Mouse (Mus musculus) frontal cortex, postnatal 36 days (tissue): ENCODE measurements around the gene Gtf2f1.
"Not testable (repeated sequence)": the region's sequence is repeated elsewhere in the genome, so short reads cannot be mapped to it uniquely, and the experiment has no call there.

Source experiments
- DNase-seq, 2 experiments: peaks; one replicate each; pipeline ENCODE4 v3.0.0; 2022; ENCODE audit warnings: low spot score in 2 of 2

The Gtf2f1 gene

GRCm38 (mm10) chr17:57011236-57012141, at the start of gene Gtf2f1, which contains the start of gene Gm17949:
Gtf2f1 (minus strand) TSS chr17:57011288.
Gm17949 (plus strand) TSS chr17:57011469.
- DNase-seq = peak; percentile 92 to 97

DNA sequence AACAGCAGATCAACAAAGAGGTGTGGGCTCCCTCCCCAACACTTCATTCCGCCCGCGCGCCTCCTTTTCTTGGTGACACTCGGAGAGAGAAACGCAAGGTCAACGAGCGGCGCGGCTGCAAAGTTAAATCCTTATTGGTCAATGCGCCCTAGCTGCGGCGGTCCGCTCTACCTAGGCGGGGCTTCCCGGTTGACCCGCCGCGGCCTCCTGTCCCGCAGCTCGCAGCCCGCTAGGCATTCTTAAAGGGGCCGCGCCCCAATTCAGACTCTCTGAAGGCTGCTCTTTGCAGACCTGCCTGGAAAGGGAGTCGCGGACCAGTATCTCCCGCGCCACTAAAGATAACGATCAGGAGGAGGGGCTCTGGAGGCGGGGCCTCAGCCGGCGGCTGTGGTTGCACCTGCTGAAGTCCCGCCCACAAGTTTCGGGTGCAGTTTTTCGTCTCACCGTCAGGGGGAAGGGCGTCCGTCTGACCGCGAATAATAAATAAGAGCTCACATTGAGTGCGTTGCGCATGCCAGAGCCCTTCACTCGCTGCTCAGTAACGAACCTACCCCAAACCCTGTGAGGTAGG, 49.2 kb upstream of the Gtf2f1 start:
- DNase-seq = peak; percentile 97

DNA sequence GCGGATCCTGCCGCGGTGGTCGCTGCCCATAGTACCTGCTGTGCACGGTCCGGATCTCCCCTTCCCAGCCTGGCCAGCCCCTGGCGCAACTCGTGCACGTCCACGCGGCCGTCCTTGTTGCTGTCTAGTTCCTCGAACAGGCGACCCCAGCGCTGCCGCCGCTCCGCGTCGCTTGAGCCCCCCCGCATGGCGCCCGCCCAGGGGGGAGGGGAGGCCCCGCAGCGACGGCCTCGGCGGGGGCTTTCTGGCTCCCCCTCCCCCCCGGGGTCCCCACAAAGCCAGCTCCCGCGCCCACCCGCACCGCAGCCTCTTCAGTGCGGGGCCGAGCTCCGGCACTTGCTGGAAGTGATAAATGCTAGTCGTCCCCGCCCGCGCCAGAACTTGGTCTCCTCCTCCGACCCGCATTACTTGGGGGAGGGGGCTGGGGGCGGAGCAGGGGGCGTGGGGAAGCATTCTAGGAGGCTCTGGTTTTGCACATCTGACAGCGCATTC, 48.4 kb upstream of the Gtf2f1 start, which contains the start of gene Slc25a23:
Slc25a23 (minus strand) TSS at position 378 of the 492 bp plus-strand sequence.
- peak; percentile 68 for DNase-seq

- peak in 1 of 2 experiments; percentile 25 for DNase-seq
These were observed 47.9 kb upstream of the Gtf2f1 start, which contains the start of gene Crb3 for GRCm38 (mm10) chr17:57058891-57059485. Crb3 (plus strand) TSS chr17:57059105.

GRCm38 (mm10) chr17:57056246-57056645, 45.2 kb upstream of the Gtf2f1 start:
- DNase-seq = no peak

DNA sequence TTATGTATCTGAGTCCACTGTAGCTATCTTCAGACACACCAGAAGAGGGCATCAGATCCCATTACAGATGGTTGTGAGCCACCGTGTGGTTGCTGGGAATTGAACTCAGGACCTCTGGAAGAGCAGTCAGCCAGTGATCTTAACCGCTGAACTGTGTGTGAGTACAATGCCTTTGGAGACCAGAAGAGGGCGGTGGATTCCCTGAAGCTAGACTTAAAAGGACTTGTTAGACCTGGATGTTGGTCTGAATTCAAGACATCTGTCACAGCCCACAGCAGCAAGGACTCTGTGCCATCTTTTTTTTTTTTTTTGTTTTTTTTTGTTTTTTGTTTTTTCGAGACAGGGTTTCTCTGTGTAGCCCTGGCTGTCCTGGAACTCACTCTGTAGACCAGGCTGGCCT, 40.6 kb upstream of the Gtf2f1 start:
- DNase-seq = not testable (repeated sequence)

DNA sequence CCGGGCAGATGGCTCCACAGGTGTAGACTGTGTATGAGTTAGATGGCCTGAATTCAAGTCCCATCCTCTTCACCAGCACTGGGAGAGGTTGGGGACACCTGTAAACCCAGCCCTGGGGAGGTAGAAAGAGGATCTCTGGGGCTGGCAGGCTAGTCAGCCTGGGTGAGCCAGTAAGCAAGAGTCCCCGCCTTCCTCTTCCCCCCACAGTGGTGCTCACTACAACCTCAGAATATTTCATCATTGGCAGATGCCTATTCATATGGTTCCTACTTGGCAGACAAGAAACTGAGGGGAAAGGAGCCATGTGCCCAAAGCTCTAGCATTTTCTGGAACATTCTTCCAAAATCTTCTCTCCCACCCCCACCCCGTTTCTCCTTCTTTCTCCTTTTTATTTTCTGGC, 37.7 kb upstream of the Gtf2f1 start:
- DNase-seq = no peak

DNA sequence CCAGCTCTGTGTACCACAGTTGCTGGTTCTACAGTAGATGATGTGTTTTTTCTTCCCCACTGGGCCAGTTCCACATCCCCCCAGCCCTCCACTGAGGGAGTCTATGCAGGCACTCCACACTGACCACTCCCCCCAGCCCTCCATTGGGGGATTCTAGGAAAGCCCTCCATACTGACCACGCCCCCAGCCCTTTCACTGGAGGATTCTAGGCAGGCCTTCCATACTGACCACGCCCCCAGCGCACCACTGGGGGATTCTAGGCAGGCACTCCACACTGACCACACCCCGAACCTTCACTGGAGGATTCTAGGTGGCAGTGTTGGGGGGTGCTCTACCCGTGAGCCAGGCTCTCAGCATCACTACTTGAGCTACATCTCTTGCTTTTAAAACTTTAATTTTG, 36.3 kb upstream of the Gtf2f1 start:
- no peak for DNase-seq

DNA sequence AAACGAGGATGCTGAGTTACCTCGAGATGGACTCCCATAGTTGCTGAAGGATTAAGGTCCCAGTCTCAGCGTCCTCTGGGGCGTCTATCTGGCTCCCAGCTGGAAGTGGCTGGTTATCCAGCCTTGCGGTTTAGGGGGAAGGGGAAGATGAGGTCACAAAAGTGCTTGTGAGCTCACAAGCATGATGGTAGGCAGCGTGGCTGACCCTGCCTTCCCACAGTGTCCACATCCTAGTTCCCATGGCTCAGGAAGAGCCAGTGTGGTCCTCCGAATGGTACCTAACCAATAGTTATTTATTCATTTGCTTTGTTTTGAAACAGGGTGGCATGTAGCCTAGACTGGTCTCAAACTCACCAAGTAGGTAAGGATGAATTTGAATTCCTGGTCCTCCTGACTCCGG, 30.5 kb upstream of the Gtf2f1 start, which contains the start of gene Slc25a41:
Slc25a41 (minus strand) TSS at position 101 of the 400 bp plus-strand sequence.
- no peak for DNase-seq

DNA sequence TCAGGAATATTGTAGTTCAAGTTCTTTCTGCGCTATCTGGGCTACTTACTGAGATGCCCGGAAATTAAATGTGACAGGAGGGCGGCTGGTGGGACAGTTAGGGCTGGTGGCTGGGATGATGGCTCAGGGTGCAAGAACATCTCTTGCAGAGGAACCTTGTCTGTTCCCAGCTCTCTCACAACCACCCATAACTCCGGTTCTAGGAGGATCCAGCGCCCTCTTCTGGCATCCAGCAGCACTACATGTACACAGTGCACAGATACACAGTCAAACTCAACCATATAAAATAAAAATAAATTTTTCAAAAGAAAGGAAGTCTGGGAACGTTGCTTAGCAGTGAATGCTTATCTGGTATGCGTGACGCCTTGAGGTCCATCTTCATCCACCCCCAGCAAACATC, 27.9 kb upstream of the Gtf2f1 start:
- DNase-seq = no peak

DNA sequence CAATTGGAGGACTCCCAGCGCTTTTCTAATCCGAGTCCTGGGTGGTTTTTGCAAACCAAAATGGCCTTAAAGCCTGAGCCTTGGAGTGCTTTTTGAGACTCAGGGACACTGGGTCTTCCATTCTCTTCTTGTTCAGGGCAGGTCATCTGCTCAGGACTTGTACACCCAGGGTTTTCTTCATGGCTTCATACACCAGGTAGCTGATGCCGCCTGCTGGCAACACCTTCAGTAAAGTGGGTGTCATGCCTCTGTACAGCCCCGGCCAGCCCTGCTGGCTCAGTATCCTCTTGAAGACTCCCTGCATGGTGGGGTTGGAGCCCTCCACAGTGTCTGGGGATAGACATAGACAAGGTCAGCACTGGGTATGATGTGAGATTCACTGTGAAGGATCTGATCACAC, 21.8 kb upstream of the Gtf2f1 start:
- DNase-seq = no peak

DNA sequence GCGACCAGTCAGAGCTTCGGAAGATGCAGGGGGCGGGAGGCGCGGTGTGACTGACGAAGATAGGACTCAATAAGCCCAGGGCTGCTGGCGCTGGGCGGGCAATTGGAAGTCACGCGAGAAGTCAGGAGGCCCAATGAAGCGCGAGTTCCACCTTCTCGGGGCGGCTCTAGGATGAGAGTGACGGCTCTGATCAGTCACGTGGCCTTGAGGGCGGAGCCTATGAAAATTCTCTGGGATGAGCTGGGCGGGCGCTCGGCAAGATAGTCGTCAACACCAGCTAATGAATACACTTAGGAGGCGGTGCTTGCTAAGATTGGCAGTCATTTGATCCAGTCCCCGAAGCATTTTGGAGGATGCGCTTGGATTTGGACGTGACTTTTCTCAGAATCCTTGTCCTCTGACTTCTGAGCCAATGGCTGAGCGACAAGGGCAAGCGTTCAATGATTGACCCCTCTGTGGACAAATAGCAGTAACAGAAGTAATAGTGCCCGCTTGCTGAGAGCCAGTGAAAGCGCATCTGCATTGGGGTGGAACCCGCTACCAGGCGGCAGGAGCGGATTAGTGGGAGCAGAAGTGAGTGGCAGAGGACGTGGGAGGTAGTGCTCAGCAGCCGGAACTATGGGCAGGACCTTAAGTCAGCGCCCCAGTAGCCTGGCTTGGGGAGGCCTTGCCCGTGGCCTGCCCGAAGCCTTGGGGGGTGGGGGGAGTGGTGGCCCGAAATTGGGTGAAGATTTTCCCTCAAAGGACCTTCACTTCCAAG, 20.8 kb upstream of the Gtf2f1 start:
- DNase-seq = peak; percentile 99 to 100

GRCm38 (mm10) chr17:57030931-57031660, 20.0 kb upstream of the Gtf2f1 start, which contains the start of gene Khsrp:
Khsrp (minus strand) TSS chr17:57031522.
- peak in 1 of 2 experiments; percentile 28 for DNase-seq

GRCm38 (mm10) chr17:57029691-57030090, 18.6 kb upstream of the Gtf2f1 start:
- DNase-seq = no peak

GRCm38 (mm10) chr17:57027471-57027870, 16.4 kb upstream of the Gtf2f1 start:
- no peak for DNase-seq

GRCm38 (mm10) chr17:57020960-57021359, 9.9 kb upstream of the Gtf2f1 start:
- DNase-seq = no peak

DNA sequence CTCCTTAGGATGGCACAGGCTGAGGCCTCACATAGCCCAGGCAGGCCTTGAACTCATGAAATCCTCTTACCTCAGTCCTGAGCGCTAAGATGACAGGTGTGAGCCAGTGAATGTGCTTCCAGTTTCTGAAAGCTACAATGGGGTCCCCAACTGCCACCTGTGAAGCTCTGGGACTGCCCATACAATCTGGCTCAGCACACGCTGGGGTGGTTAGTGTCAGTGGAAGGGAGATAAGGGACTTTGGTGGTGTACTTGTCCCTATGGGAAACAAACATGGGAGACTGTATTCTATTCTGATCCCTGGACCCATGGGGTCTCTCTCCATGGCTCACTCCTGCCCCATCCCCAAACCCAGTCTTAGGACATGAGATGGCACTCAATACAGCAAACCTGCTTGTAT, 8.6 kb upstream of the Gtf2f1 start:
- no peak for DNase-seq

DNA sequence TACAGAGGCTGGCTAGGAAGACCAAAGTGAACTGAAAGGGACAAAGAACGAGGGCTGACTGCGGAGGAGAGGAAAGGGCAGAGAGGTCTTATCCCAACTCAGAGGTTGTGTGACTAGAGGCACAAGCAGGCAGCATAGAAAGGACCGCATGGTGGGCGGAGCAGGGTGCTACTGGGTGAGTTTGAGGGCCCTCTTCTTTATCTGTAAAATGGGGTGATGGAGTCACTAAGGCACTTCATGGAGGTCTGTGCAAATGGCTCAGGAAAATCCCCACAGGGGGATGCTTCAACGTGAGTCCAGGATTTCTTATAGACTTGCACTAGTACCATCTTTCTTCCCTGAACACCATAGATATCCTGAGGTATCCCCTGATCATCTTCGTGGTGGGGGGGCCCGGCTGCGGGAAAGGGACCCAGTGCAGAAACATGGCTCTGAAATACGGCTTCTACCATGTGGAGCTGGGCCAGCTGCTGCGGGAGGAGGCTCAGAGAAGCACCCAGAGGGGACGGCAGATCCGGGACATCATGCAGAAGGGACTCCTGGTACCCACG, 1.2 kb upstream of the Gtf2f1 start:
- DNase-seq = no peak

DNA sequence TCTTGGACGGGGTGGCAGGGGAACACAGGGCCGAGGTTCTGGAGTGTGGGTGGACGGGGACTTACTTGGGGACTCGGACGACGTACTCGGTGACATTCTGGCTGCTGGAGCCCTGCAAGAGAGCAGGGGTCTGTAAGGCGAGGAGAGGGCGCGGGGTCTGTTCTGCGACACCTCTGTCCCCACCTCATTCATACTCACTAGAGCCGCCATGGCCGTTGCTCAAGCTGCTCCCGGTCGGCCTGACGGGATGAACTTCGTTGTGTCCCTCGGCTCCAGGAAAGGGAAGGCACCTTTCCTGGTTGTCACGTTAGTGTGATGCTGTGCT, 215 bp downstream of the Gtf2f1 start:
- DNase-seq = no peak

DNA sequence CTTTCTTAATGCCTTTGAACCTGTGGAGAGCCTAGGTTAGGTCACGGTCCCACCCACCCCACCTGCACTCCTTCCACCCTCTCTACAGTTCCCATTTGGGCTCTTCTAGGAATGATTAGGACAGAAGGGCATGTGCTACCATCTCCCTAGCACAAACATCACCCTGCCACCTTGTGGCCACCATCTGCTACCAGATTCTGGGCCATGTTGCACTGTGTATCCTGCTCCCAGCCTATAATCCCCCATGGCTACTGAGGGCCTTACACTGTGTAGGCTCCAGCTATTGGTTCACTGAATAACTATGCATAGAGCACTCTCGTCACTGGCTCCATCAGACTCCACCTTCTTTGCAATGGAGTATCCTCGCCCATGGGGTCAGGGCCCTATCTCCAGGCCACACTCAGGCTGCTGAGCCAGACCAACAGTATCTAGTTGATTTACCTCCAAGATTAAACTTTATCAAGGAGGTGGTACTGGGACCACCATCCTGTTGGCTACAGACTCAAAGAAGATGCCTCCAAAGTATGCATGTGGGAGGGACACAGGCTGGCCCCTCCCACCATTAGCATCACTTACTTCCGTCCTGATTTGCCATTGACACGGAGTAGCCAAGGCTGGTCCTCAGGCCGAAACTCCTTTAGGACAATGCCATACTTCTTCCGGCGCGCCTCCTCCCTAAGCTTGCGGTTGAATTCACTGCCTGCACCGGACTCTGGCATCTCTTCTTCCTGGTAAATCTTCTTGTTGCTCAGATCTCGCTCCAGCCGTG, 3.8 kb downstream of the Gtf2f1 start:
- DNase-seq = no peak
